Mouse (Mus musculus) thymus, postnatal 36 days (tissue): Measurements from ENCODE around the gene Ak7.

Source experiments
- DNase-seq, 2 experiments: peaks; one replicate each; pipeline ENCODE4 v3.0.0; 2022; ENCODE audit warnings: mixed read lengths in 2 of 2

Gene Ak7

DNA sequence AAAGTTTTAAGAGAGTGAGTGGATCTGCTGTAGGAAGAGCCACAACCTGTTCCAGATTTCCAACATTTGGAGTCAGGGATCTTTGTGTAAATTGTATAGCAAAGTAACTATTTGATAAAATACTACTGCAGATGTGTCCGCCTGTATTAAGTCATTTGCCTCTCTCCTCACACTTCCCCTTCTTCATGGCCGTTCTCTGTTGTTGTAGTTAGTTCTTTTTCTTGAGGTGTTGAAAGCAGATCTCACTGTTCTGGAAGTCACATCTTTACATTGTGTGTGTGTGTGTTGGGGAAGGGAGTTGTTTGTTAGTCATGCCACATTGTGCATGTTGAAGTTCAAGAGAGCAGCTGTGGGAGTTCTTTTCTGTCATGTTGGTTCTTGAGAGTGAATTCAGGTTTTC lies 89.1 kb downstream of the Ak7 start:
- DNase-seq = no peak

DNA sequence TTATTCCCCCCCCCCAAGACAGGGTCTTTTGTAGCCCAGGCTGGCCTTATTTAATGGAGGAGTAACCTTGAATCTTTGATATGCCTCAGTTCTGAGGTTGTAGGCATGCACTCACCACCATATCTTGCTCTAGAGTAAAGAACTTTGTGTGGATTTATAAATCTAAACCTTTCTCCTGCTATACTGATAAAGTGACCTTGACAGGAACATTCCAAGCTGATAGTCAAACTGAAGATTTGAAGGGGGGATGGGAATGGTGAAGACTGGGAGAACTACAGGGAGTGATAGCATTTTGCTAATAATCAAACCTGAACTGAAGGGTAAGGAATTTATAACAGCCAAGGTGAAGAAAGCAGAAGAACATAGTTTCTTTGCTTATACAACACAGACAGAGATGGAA lies 92.2 kb downstream of the Ak7 start:
- DNase-seq = no peak

DNA sequence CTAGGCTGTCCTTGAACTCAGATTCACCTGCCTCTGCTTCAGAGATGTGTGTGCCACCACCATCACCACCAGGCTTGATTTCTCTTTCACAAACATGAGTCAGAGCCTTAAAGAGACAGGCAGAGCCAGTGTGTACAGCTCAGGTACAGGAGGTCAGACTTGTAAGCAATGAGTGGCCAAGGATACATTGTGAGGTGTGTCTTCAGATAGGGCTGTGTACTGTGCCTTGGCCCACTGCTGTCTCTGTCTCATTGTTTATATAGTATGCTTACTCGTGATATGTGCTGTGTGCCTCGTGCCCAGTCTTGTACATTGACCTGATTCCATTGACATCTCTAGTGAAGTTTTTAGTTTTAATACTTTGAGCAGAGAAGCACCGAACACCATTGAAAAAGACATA lies 100.0 kb downstream of the Ak7 start:
- no peak for DNase-seq

DNA sequence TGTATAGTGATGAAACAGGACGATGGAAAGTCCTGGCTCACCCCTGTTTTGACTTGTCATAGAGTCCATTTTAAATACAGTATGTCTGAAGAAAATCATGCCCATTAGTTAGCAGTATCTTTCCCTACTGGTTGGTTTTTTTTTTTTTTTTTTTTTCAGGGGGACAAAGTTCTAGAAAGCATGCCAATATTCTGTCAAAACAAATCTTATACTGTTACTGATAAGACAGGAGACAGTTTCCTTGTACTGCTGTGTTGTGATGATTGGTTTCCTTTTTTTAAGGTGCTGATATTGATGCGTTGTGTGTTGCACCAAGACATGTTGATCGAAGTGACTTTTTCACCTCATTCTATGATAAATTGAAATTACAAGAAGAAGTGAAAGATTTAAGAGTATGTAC lies 100.4 kb downstream of the Ak7 start:
- no peak for DNase-seq

DNA sequence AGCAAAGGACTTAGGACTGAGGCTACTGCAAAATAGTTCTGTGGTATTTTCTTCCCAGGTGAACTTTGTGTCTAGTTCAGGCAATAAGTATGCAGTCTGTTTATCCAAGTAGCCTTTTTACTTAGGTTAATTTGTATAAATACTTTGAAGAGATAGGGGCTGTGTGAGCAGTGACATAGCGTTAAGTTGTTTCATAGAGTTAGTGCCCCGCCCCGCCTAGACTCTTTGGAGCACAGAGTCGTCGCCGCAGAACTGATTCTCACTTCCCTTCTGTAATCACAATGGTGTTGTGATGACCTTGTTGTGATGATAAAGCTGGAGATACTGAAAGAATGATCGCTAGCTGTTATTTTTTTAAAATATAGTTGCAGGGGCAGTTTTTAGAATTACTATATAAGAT lies 101.6 kb downstream of the Ak7 start:
- no peak for DNase-seq

DNA sequence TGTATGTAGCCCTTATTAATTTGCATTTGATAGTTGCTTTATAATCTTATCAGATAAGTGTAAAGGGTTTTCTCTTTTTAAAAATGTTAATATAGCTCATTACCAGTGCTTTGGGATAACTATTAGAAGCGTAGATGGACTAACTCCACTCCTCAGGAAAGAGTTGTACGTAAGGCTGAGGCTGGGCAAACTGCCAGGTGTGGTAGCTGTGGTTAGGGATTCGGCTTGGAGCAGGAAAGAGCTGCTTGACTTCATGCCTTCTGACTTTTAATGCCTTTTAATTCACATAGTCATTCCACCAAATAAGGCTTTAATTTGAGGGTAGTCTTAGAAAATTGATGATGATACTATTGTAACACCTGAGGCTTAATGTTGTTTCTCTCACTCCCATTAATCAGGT lies 103.2 kb downstream of the Ak7 start:
- DNase-seq = no peak

DNA sequence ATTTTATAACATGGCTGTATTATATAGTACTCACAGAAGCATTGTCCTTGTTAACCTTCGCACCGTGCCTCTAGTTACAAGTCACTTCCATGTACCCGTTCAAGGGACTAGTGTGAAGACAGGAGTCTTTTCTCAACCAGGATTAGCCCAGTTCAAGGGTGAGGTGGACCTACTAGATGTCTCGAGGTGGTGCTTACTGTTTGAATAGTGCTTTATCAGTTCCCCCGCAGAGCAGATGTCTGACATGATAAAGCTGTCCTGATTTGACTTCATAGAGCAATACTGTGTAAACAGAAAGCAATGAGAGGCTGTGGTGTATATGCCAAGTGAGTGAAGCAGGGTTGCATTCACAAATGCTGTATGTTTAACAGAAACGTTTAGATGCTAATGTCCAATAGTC lies 104.8 kb downstream of the Ak7 start:
- no peak for DNase-seq

DNA sequence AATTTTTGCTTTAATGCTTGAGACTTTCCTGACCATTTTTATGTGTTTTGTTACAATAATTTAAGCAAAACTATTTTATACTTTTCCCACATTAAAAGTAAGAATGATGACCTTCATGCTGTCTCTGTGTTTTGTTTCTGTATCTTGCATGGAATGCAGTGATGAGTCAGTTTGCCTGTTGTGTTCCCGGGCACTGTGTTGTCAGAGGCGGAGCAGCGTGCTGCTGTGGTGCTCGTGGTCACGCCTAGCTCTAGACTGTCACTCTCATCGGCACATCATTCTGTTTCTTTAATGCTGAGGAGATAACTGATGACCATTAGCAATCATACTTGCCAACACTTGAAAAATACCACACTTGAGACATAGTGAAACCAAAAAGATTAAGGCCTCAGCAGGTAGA lies 108.2 kb downstream of the Ak7 start:
- no peak for DNase-seq

DNA sequence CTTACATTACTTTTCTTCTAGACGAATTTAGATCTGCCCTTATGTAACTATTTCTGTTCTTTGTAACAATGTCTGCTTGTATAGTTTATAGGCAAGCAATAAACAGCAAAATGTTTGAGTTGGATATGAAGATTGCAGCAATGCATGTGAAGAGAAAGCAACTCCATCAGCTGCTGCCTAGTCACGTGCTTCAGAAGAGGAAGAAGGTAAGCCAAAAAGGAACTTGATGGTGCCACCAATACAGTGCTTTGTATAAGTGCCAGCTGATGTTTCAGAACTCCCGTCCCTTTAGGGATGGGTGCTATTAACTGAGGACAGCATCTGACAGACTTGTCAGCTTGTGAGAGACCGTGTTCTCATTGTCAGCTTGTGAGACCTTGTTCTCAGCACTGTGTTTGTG lies 117.7 kb downstream of the Ak7 start:
- DNase-seq = no peak

DNA sequence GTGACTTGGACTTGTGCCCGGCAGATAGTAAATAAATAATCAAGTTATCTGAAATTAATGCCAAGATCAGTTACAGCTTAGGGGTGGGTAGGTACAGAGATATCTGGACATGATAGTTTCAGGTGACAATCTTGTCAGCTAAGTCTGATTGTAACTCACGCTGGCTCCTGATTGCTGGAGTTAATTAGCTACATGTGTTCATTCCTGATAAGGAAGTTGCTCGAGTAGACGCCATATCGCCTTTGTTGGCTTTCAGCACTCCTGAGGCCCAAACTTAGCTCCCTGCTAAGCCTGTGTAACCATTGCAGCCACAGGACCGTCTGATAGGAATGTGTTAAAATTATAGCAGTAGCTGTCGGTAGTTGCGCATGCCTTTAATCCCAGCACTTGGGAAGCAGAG lies 119.0 kb downstream of the Ak7 start:
- no peak for DNase-seq

DNA sequence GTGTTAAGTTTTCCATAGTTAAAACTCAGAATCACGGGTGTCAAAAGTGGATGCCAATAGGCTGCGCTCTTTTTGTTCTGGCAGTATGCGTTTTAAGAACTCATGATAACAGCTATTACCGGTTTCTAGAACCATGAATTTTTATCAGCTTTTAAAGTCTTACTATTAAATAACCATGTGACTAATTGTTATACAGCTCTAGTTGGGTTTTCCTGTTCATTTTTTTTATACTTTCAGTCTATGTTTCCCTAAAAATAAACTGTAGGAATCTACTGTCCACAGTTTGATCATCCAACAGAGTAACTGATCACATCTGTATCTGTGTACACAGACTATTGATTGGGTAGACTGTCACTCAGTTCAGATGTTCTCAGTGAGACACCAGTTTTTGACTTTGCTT lies 119.5 kb downstream of the Ak7 start:
- no peak for DNase-seq
